ENCODE assay signal across 16 mouse cellular contexts in the genomic region with DNA sequence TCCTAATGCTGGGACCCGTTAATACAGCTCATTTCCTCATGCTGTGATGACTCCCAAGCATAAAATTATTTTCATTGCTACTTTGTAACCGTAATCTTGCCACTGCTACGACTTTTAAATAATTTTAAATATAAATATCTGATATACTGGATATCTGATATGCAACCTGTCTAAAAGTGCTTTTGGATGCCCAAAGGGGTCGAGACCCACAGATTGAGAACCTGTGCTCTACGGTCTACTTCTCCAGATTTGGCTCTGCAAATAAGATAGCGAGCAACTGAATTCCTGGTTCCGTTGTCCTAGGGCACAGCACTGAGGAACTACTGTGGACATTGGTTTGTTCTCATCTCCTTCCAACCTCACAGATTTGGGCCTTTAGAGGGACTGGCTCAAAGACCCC. TPM values are rescaled to one million over a fixed set of nuclear protein-coding genes. Genes with fewer than 3 reads are reported as not detected.
DNase-seq lines count a peak whose midpoint lies in the region; ATAC-seq and TF ChIP-seq lines count a peak whose summit lies in the region.
"Had no signal": no experiment of that assay in that cellular context is flagged by ENCODE, and none has a peak within 500 bp of the region (broad histone marks: within the 10 kb centered on the region; RNA-seq: fewer than 3 reads in every experiment).

No protein-coding gene starts in this region.

- no peak for ATAC-seq in heart, embryonic 13.5 days (ENCODE audit: extremely low read depth, insufficient number of reproducible peaks, low FRiP score, low TSS enrichment)
- no peak for ATAC-seq in kidney, embryonic 14.5 days (ENCODE audit: low FRiP score, low TSS enrichment)
- ATAC-seq: inflammation-experienced regulatory T-cells, adult 6 months had no signal

- TF ChIP-seq EP300 in heart, adult 2 months (IDR thresholded peaks at IDR 0.05; ENCODE audit: insufficient read depth, low read depth, low read length): no peak
- no peak for TF ChIP-seq EP300 in CH12.LX (IDR thresholded peaks at IDR 0.05; ENCODE audit: low read length)

- H3K79me2 ChIP-seq in heart, adult 2 months (replicated peaks; ENCODE audit: control insufficient read depth, insufficient read depth, low read length): no peaks in the 10 kb centered on the region
- H3K79me2 ChIP-seq in CH12.LX (replicated peaks; ENCODE audit: control insufficient read depth, extremely low read depth, insufficient read depth, poor library complexity, severe bottlenecking): no peaks in the 10 kb centered on the region

- no peaks in the 10 kb centered on the region for H3K9me3 ChIP-seq in heart, embryonic 13.5 days
- no peaks in the 10 kb centered on the region for H3K9me3 ChIP-seq in kidney, embryonic 14.5 days (ENCODE audit: control insufficient read depth, low read length)
- no peaks in the 10 kb centered on the region for H3K9me3 ChIP-seq in CH12.LX (replicated peaks; ENCODE audit: low read length)
- H3K9me3 ChIP-seq: midbrain, embryonic 13.5 days; neural tube, embryonic 13.5 days had no signal

- TF ChIP-seq CTCF in heart, adult 2 months (IDR thresholded peaks at IDR 0.05): no peak
- no peak for TF ChIP-seq CTCF in CH12.LX (conservative IDR thresholded peaks at IDR 0.05 in 1 of 2, IDR thresholded peaks at IDR 0.05 in 1 of 2; ENCODE audit: low read depth in 2 of 2, low read length in 2 of 2)
- TF ChIP-seq CTCF in bone marrow macrophage, adult 2 months (IDR thresholded peaks at IDR 0.05; ENCODE audit: low read depth, low read length): no peak

- no peak for TF ChIP-seq POLR2A in heart, adult 2 months (IDR thresholded peaks at IDR 0.05; ENCODE audit: insufficient read depth, low read depth, low read length)
- TF ChIP-seq POLR2A in CH12.LX (IDR thresholded peaks at IDR 0.05; ENCODE audit: low read depth, low read length): no peak
- TF ChIP-seq POLR2A in bone marrow macrophage, adult 2 months (IDR thresholded peaks at IDR 0.05; ENCODE audit: borderline replicate concordance, low read depth, low read length): no peak

- peaks cover 15% of the 10 kb centered on the region for H3K4me1 ChIP-seq in heart, embryonic 13.5 days
- H3K4me1 ChIP-seq in heart, adult 2 months (ENCODE audit: control insufficient read depth, insufficient read depth, low read length): peaks cover 7% of the 10 kb centered on the region
- H3K4me1 ChIP-seq in kidney, embryonic 14.5 days (ENCODE audit: control insufficient read depth, insufficient read depth, low read length): peaks cover 10% of the 10 kb centered on the region
- peaks cover 34 to 79% of the 10 kb centered on the region in 2 experiments for H3K4me1 ChIP-seq in CH12.LX (ENCODE audit: control insufficient read depth in 1 of 2, insufficient read depth in 2 of 2)
- peaks cover 36% of the 10 kb centered on the region for H3K4me1 ChIP-seq in bone marrow macrophage, adult 2 months (ENCODE audit: control insufficient read depth, insufficient read depth, low read length)

- no peaks in the 10 kb centered on the region for H3K36me3 ChIP-seq in heart, embryonic 13.5 days
- H3K36me3 ChIP-seq in heart, adult 2 months (ENCODE audit: control insufficient read depth, insufficient read depth, low read length): no peaks in the 10 kb centered on the region
- no peaks in the 10 kb centered on the region for H3K36me3 ChIP-seq in kidney, embryonic 14.5 days (ENCODE audit: control insufficient read depth, insufficient read depth, low read length)
- no peaks in the 10 kb centered on the region for H3K36me3 ChIP-seq in CH12.LX (replicated peaks in 1 of 2; ENCODE audit: control insufficient read depth in 1 of 2, insufficient read depth in 1 of 2, low read length in 1 of 2)
- H3K36me3 ChIP-seq: midbrain, embryonic 13.5 days; neural tube, embryonic 13.5 days had no signal

- peak overlapping the region; percentile 49 for H3K4me2 ChIP-seq in heart, embryonic 13.5 days
- H3K4me2 ChIP-seq in kidney, embryonic 14.5 days (replicated peaks; ENCODE audit: low read depth, low read length): no peak overlapping the region; the same call in 1 of the 2 replicates
- H3K4me2 ChIP-seq in CH12.LX (ENCODE audit: insufficient read depth, low read depth, poor library complexity, severe bottlenecking): peak overlapping the region; percentile 58

- H3K4me3 ChIP-seq in heart, embryonic 13.5 days: peak overlapping the region; percentile 22; the same call in 1 of the 2 replicates
- H3K4me3 ChIP-seq in heart, adult 2 months: no peak overlapping the region
- no peak overlapping the region; the same call in 1 of the 2 replicates for H3K4me3 ChIP-seq in kidney, embryonic 14.5 days (ENCODE audit: low read length)
- H3K4me3 ChIP-seq in CH12.LX (replicated peaks in 1 of 3; ENCODE audit: low read depth in 2 of 3, low read length in 2 of 3, poor library complexity in 1 of 3): peak overlapping the region; percentile 5 to 44 (median 35)
- H3K4me3 ChIP-seq in bone marrow macrophage, adult 2 months (ENCODE audit: insufficient read depth, low read length): no peak overlapping the region
- H3K4me3 ChIP-seq: left cerebral cortex, adult 2 months; midbrain, embryonic 13.5 days; neural tube, embryonic 13.5 days had no signal

- dilution Hi-C loops in CH12.LX (cut with MboI; ENCODE audit: extremely low pct_ligation_motif_present, extremely low pct_unique_long_range_greater_than_20kb, low sequenced_read_pairs): no loop called here

- DNase-seq in heart, adult 2 months: no peak
- no peak for DNase-seq in kidney, adult 8-10 months
- DNase-seq in CH12.LX (ENCODE audit: extremely low read depth): no peak
- DNase-seq in gastrocnemius, postnatal 25 days: no peak
- DNase-seq: cerebellum, adult 9-11 months had no signal

- intact Hi-C loops in heart, adult 2 months (cut with DNase I): no loop called here

- H3K27me3 ChIP-seq in heart, embryonic 13.5 days (replicated peaks): peaks cover 3% of the 10 kb centered on the region; the same call in 1 of the 2 replicates
- no peaks in the 10 kb centered on the region for H3K27me3 ChIP-seq in heart, adult 2 months (ENCODE audit: control insufficient read depth, insufficient read depth, low read length)
- no peaks in the 10 kb centered on the region for H3K27me3 ChIP-seq in kidney, embryonic 14.5 days (ENCODE audit: control insufficient read depth, insufficient read depth, low read length)
- H3K27me3 ChIP-seq in CH12.LX (replicated peaks): no peaks in the 10 kb centered on the region
- H3K27me3 ChIP-seq: midbrain, embryonic 13.5 days; neural tube, embryonic 13.5 days had no signal

- in situ Hi-C loops in CH12.LX (cut with MboI; ENCODE audit: low pct_ligation_motif_present, low pct_unique_long_range_greater_than_20kb, low sequenced_read_pairs): no loop called here

- 71% methylated on average over 7 of the region's 7 CpGs for WGBS in heart, embryonic 13.5 days
- WGBS in heart, adult 2 months: 66% methylated on average over 7 of the region's 7 CpGs
- WGBS in kidney, embryonic 14.5 days: 80% methylated on average over 7 of the region's 7 CpGs

- H3K27ac ChIP-seq in heart, embryonic 13.5 days (replicated peaks): peak overlapping the region; percentile 78
- H3K27ac ChIP-seq in heart, adult 2 months: no peak overlapping the region
- H3K27ac ChIP-seq in kidney, embryonic 14.5 days (ENCODE audit: low read depth, low read length): peak overlapping the region; percentile 17; the same call in 1 of the 2 replicates
- no peak overlapping the region for H3K27ac ChIP-seq in CH12.LX (ENCODE audit: insufficient read depth, low read depth)
- H3K27ac ChIP-seq in bone marrow macrophage, adult 2 months (ENCODE audit: insufficient read depth, low read depth, low read length): peak overlapping the region; percentile 46
- H3K27ac ChIP-seq: left cerebral cortex, adult 2 months; liver, embryonic 14.5 days; midbrain, embryonic 13.5 days; neural tube, embryonic 13.5 days; stomach, postnatal 0 days had no signal

- no peak overlapping the region for H3K9ac ChIP-seq in heart, embryonic 13.5 days
- H3K9ac ChIP-seq in heart, adult 2 months (ENCODE audit: low read depth, low read length): no peak overlapping the region
- peak overlapping the region; percentile 23; the same call in 1 of the 2 replicates for H3K9ac ChIP-seq in kidney, embryonic 14.5 days (ENCODE audit: low read depth, low read length)
- H3K9ac ChIP-seq in CH12.LX (ENCODE audit: insufficient read depth, low read depth): peak overlapping the region; percentile 14; the same call in 1 of the 2 replicates
- H3K9ac ChIP-seq: liver, embryonic 14.5 days; neural tube, embryonic 13.5 days had no signal

- TF ChIP-seq RAD21 in CH12.LX (IDR thresholded peaks at IDR 0.05; ENCODE audit: low read depth, low read length): no peak

RNA-seq across cellular contexts. Expression of gene Fam167b, which starts 0.7 kb away (rescaled TPM):
- 4.7 and 7.3 TPM in 2 replicates for polyA plus RNA-seq in heart, embryonic 13.5 days (2015; fragmentation: Nextera tagmentation; extraction: Ambion mirVana)
- under 1 TPM in 1 of 2 experiments, not detected in 1; 0.81 TPM for total RNA-seq in heart, adult 2 months (2021)
- 1.4 and 1.8 TPM in 2 replicates for polyA plus RNA-seq in heart, adult 2 months (2012; rRNA removed)
- polyA plus RNA-seq in kidney, embryonic 14.5 days (2014; fragmentation: Nextera tagmentation; extraction: Ambion mirVana): 17.7 and 19.7 TPM in 2 replicates
- total RNA-seq in CH12.LX (2012; rRNA removed) (1.1 and 1.4 TPM in 2 replicates), CH12.LX (2014; rRNA removed) (0.49 TPM in 1 of 2 replicates, not detected in the other)
- polyA plus RNA-seq in CH12.LX (2012; ENCODE audit: insufficient read length, low read depth): 0.82 and 1.2 TPM in 2 replicates
- 1.2 and 2.6 TPM in 2 replicates for polyA plus RNA-seq in bone marrow macrophage, adult 2 months (2012; ENCODE audit: insufficient read depth, insufficient read length, missing spikeins)
- under 1 TPM in 1 of 2 experiments, not detected in 1; 0.31 TPM for total RNA-seq in gastrocnemius, postnatal 25 days (2021)
- total RNA-seq: left cerebral cortex, postnatal 4 days; megakaryocyte, adult 5-6 weeks had no signal

RNA-seq across cellular contexts. Expression of gene Lck, which starts 4.2 kb away (rescaled TPM):
- polyA plus RNA-seq in heart, embryonic 13.5 days (2015; fragmentation: Nextera tagmentation; extraction: Ambion mirVana): 2.8 and 7.0 TPM in 2 replicates
- 1 to 10 TPM in 1 of 2 experiments, under 1 TPM in 1; 0.84 to 1.1 TPM for total RNA-seq in heart, adult 2 months (2021)
- 1.6 and 3.5 TPM in 2 replicates for polyA plus RNA-seq in heart, adult 2 months (2012; rRNA removed)
- 11.4 and 14.1 TPM in 2 replicates for polyA plus RNA-seq in kidney, embryonic 14.5 days (2014; fragmentation: Nextera tagmentation; extraction: Ambion mirVana)
- total RNA-seq in CH12.LX (2012; rRNA removed): 67.2 and 80.9 TPM in 2 replicates
- 64.6 and 70.0 TPM in 2 replicates for total RNA-seq in CH12.LX (2014; rRNA removed)
- 138 and 177 TPM in 2 replicates for polyA plus RNA-seq in CH12.LX (2012; ENCODE audit: insufficient read length, low read depth)
- 0.68 TPM in 1 of 2 replicates, not detected in the other for polyA plus RNA-seq in bone marrow macrophage, adult 2 months (2012; ENCODE audit: insufficient read depth, insufficient read length, missing spikeins)
- under 1 TPM in 1 of 2 experiments, not detected in 1; 0.48 TPM for total RNA-seq in gastrocnemius, postnatal 25 days (2021)

RNA-seq across cellular contexts. Expression of gene Eif3i, which starts 22.8 kb away (rescaled TPM):
- 169 and 189 TPM in 2 replicates for polyA plus RNA-seq in heart, embryonic 13.5 days (2015; fragmentation: Nextera tagmentation; extraction: Ambion mirVana)
- total RNA-seq in heart, adult 2 months (2021): 100 to 1,000 TPM; 116 to 132 TPM
- polyA plus RNA-seq in heart, adult 2 months (2012; rRNA removed): 185 and 257 TPM in 2 replicates
- 340 and 401 TPM in 2 replicates for polyA plus RNA-seq in kidney, embryonic 14.5 days (2014; fragmentation: Nextera tagmentation; extraction: Ambion mirVana)
- 667 and 673 TPM in 2 replicates for total RNA-seq in CH12.LX (2012; rRNA removed)
- 702 and 753 TPM in 2 replicates for total RNA-seq in CH12.LX (2014; rRNA removed)
- 418 and 446 TPM in 2 replicates for polyA plus RNA-seq in CH12.LX (2012; ENCODE audit: insufficient read length, low read depth)
- 105 and 119 TPM in 2 replicates for polyA plus RNA-seq in bone marrow macrophage, adult 2 months (2012; ENCODE audit: insufficient read depth, insufficient read length, missing spikeins)
- 100 to 1,000 TPM; 116 to 129 TPM for total RNA-seq in gastrocnemius, postnatal 25 days (2021)

RNA-seq across cellular contexts. Expression of gene Tmem234, which starts 22.8 kb away (rescaled TPM):
- 160 and 179 TPM in 2 replicates for polyA plus RNA-seq in heart, embryonic 13.5 days (2015; fragmentation: Nextera tagmentation; extraction: Ambion mirVana)
- total RNA-seq in heart, adult 2 months (2021): 10 to 100 TPM; 35.9 to 41.7 TPM
- polyA plus RNA-seq in heart, adult 2 months (2012; rRNA removed): 69.5 and 74.9 TPM in 2 replicates
- 213 and 219 TPM in 2 replicates for polyA plus RNA-seq in kidney, embryonic 14.5 days (2014; fragmentation: Nextera tagmentation; extraction: Ambion mirVana)
- 111 and 121 TPM in 2 replicates for total RNA-seq in CH12.LX (2012; rRNA removed)
- 97.6 and 104 TPM in 2 replicates for total RNA-seq in CH12.LX (2014; rRNA removed)
- 112 and 113 TPM in 2 replicates for polyA plus RNA-seq in CH12.LX (2012; ENCODE audit: insufficient read length, low read depth)
- 137 and 140 TPM in 2 replicates for polyA plus RNA-seq in bone marrow macrophage, adult 2 months (2012; ENCODE audit: insufficient read depth, insufficient read length, missing spikeins)
- total RNA-seq in gastrocnemius, postnatal 25 days (2021): 10 to 100 TPM; 30.5 to 32.3 TPM

RNA-seq across cellular contexts. Expression of gene Hdac1, which starts 35.2 kb away (rescaled TPM):
- 127 and 141 TPM in 2 replicates for polyA plus RNA-seq in heart, embryonic 13.5 days (2015; fragmentation: Nextera tagmentation; extraction: Ambion mirVana)
- 10 to 100 TPM; 15.7 to 16.1 TPM for total RNA-seq in heart, adult 2 months (2021)
- polyA plus RNA-seq in heart, adult 2 months (2012; rRNA removed): 17.9 and 35.2 TPM in 2 replicates
- 245 and 265 TPM in 2 replicates for polyA plus RNA-seq in kidney, embryonic 14.5 days (2014; fragmentation: Nextera tagmentation; extraction: Ambion mirVana)
- total RNA-seq in CH12.LX (2012; rRNA removed) (71.7 and 75.4 TPM in 2 replicates), CH12.LX (2014; rRNA removed) (104 and 106 TPM in 2 replicates)
- polyA plus RNA-seq in CH12.LX (2012; ENCODE audit: insufficient read length, low read depth): 231 and 233 TPM in 2 replicates
- 75.2 and 83.9 TPM in 2 replicates for polyA plus RNA-seq in bone marrow macrophage, adult 2 months (2012; ENCODE audit: insufficient read depth, insufficient read length, missing spikeins)
- 1 to 10 TPM; 9.6 to 9.9 TPM for total RNA-seq in gastrocnemius, postnatal 25 days (2021)

Comparison
In these comparisons a context has a peak if more than half of its experiments do, and no peak if none do; other contexts are left out.
1. H3K27ac ChIP-seq: peak in heart, embryonic 13.5 days (single experiment), kidney, embryonic 14.5 days (single experiment) and bone marrow macrophage, adult 2 months (single experiment); none in heart, adult 2 months (single experiment) and CH12.LX (single experiment).
2. H3K4me3 ChIP-seq: peak in heart, embryonic 13.5 days (single experiment) and CH12.LX (3 of 3); none in heart, adult 2 months (single experiment), kidney, embryonic 14.5 days (single experiment) and bone marrow macrophage, adult 2 months (single experiment).
3. H3K9ac ChIP-seq: peak in kidney, embryonic 14.5 days (single experiment) and CH12.LX (single experiment); none in heart, embryonic 13.5 days (single experiment) and heart, adult 2 months (single experiment).